Mouse (Mus musculus) cerebellum, postnatal 25 days (tissue): ENCODE measurements around the gene Smim22.

ENCODE experiments used
- DNase-seq, 2 experiments: peaks; one replicate each; pipeline ENCODE4 v3.0.0; 2021; ENCODE audit warnings: mixed read lengths in 2 of 2

Gene Smim22

GRCm38 (mm10) chr16:5007067-5007466 is at the start of gene Smim22:
Gene Smim22 (plus strand): TSS chr16:5007288.
- no peak for DNase-seq

GRCm38 (mm10) chr16:4957446-4957845 is 49.6 kb upstream of the Smim22 start:
- DNase-seq: peak; percentile 71 to 78

- no peak for DNase-seq
These were observed 46.8 kb upstream of the Smim22 start for GRCm38 (mm10) chr16:4960260-4960659.

GRCm38 (mm10) chr16:4963346-4963745 is 43.7 kb upstream of the Smim22 start:
- DNase-seq: peak in 1 of 2 experiments; percentile 8

- peak; percentile 99 for DNase-seq
These were observed 43.0 kb upstream of the Smim22 start, which contains the start of gene Anks3 for GRCm38 (mm10) chr16:4963797-4964709. Gene Anks3 (minus strand): TSS chr16:4964205.

- DNase-seq: no peak
These were observed 42.2 kb upstream of the Smim22 start for GRCm38 (mm10) chr16:4964731-4965391.

GRCm38 (mm10) chr16:4965392-4966129 is 41.5 kb upstream of the Smim22 start:
- DNase-seq: peak; percentile 49 to 56

GRCm38 (mm10) chr16:4968426-4968825 is 38.7 kb upstream of the Smim22 start:
- DNase-seq: no peak

- DNase-seq: no peak
These were observed 37.8 kb upstream of the Smim22 start for GRCm38 (mm10) chr16:4969055-4969843.

GRCm38 (mm10) chr16:4971626-4972025 is 35.5 kb upstream of the Smim22 start:
- DNase-seq: no peak

GRCm38 (mm10) chr16:4974521-4974920 is 32.6 kb upstream of the Smim22 start:
- DNase-seq: peak; percentile 62 to 70

- peak; percentile 69 to 77 for DNase-seq
These were observed 30.9 kb upstream of the Smim22 start for GRCm38 (mm10) chr16:4976180-4976579.

- DNase-seq: no peak
These were observed 28.6 kb upstream of the Smim22 start for GRCm38 (mm10) chr16:4978275-4979051.

- DNase-seq: peak; percentile 32 to 60
These were observed 27.2 kb upstream of the Smim22 start for GRCm38 (mm10) chr16:4979755-4980380.

GRCm38 (mm10) chr16:4984717-4985116 is 22.4 kb upstream of the Smim22 start:
- no peak for DNase-seq

GRCm38 (mm10) chr16:4993276-4993675 is 13.8 kb upstream of the Smim22 start:
- no peak for DNase-seq

- DNase-seq: no peak
These were observed 9.5 kb upstream of the Smim22 start, which contains the start of gene Sept12 for GRCm38 (mm10) chr16:4997553-4997952. Gene Sept12 (minus strand): TSS chr16:4997852.

- no peak for DNase-seq
These were observed 8.1 kb upstream of the Smim22 start for GRCm38 (mm10) chr16:4998984-4999383.

GRCm38 (mm10) chr16:5000611-5001010 is 6.5 kb upstream of the Smim22 start:
- no peak for DNase-seq

- no peak for DNase-seq
These were observed 404 bp downstream of the Smim22 start for GRCm38 (mm10) chr16:5007492-5007891.

- DNase-seq: peak in 1 of 2 experiments; percentile 38
These were observed 988 bp downstream of the Smim22 start for GRCm38 (mm10) chr16:5008076-5008475.
